Mouse (Mus musculus): ENCODE measurements around the gene Rab1a. TPM values are rescaled to one million over a fixed set of nuclear protein-coding genes. Genes with fewer than 3 reads are reported as not detected.

The Rab1a gene
- polyA plus RNA-seq, 1 experiment from 2014 or later: 762 TPM

GRCm38 (mm10) chr11:20243214-20243913, 42.1 kb downstream of the Rab1a start:
- no peak for ATAC-seq
- H3K36me3 ChIP-seq (ENCODE audit: control insufficient read depth, insufficient read depth): peaks cover 41% of the 10 kb centered on the region

GRCm38 (mm10) chr11:20244336-20245290, 43.4 kb downstream of the Rab1a start:
- 85% methylated on average over 16 of the region's 16 CpGs for WGBS
- no peak overlapping the region for H3K4me3 ChIP-seq (ENCODE audit: low read depth, low read length)
- H3K27ac ChIP-seq (ENCODE audit: low read depth, low read length): no peak overlapping the region

More at GRCm38 (mm10) chr11:20243214-20243913, 42.1 kb downstream of the Rab1a start:
- Histone ChIP-seq H3K4me3 (ENCODE audit: low read depth, low read length) (no peak overlapping the region), H3K4me1 (replicated peaks; ENCODE audit: control insufficient read depth, insufficient read depth, low read length) (0 out of 2 replicates have a peak, but pooled peaks cover 2% of the 10 kb centered on the region), H3K9me3 (ENCODE audit: control insufficient read depth) (no peaks in the 10 kb centered on the region), H3K4me2 (replicated peaks; ENCODE audit: low read depth) (no peak overlapping the region), H3K27me3 (replicated peaks; ENCODE audit: control insufficient read depth, insufficient read depth, low read length) (no peaks in the 10 kb centered on the region), H3K9ac (ENCODE audit: low read depth, low read length) (no peak overlapping the region), H3K27ac (ENCODE audit: low read depth, low read length) (no peak overlapping the region)
- TF ChIP-seq CTCF (IDR thresholded peaks at IDR 0.05; ENCODE audit: low read depth): peak; percentile 41; the same call in 1 of the 2 replicates
- 51% methylated on average over 9 of the region's 9 CpGs for WGBS

GRCm38 (mm10) chr11:20245316-20245715, 44.1 kb downstream of the Rab1a start:
- Histone ChIP-seq H3K4me3 (ENCODE audit: low read depth, low read length) (no peak overlapping the region), H3K27ac (ENCODE audit: low read depth, low read length) (no peak overlapping the region), H3K36me3 (ENCODE audit: control insufficient read depth, insufficient read depth) (peaks cover 21% of the 10 kb centered on the region), H3K4me2 (replicated peaks; ENCODE audit: low read depth) (no peak overlapping the region), H3K9ac (ENCODE audit: low read depth, low read length) (no peak overlapping the region), H3K9me3 (ENCODE audit: control insufficient read depth) (no peaks in the 10 kb centered on the region), H3K4me1 (replicated peaks; ENCODE audit: control insufficient read depth, insufficient read depth, low read length) (0 out of 2 replicates have a peak, but pooled peaks cover 2% of the 10 kb centered on the region), H3K27me3 (replicated peaks; ENCODE audit: control insufficient read depth, insufficient read depth, low read length) (no peaks in the 10 kb centered on the region)
- WGBS: 77% methylated on average over 6 of the region's 6 CpGs
- TF ChIP-seq CTCF (IDR thresholded peaks at IDR 0.05; ENCODE audit: low read depth): no peak
- ATAC-seq: no peak

More at GRCm38 (mm10) chr11:20244336-20245290, 43.4 kb downstream of the Rab1a start:
- Histone ChIP-seq H3K4me2 (replicated peaks; ENCODE audit: low read depth) (no peak overlapping the region), H3K36me3 (ENCODE audit: control insufficient read depth, insufficient read depth) (peaks cover 28% of the 10 kb centered on the region), H3K9ac (ENCODE audit: low read depth, low read length) (no peak overlapping the region), H3K9me3 (ENCODE audit: control insufficient read depth) (no peaks in the 10 kb centered on the region), H3K27me3 (replicated peaks; ENCODE audit: control insufficient read depth, insufficient read depth, low read length) (no peaks in the 10 kb centered on the region), H3K4me1 (replicated peaks; ENCODE audit: control insufficient read depth, insufficient read depth, low read length) (0 out of 2 replicates have a peak, but pooled peaks cover 2% of the 10 kb centered on the region)
- TF ChIP-seq CTCF (IDR thresholded peaks at IDR 0.05; ENCODE audit: low read depth): peak; percentile 47
- ATAC-seq: no peak

GRCm38 (mm10) chr11:20246616-20247015, 45.4 kb downstream of the Rab1a start:
- H3K27me3 ChIP-seq (replicated peaks; ENCODE audit: control insufficient read depth, insufficient read depth, low read length): no peaks in the 10 kb centered on the region
- H3K9ac ChIP-seq (ENCODE audit: low read depth, low read length): no peak overlapping the region
- H3K4me2 ChIP-seq (replicated peaks; ENCODE audit: low read depth): no peak overlapping the region
- 35% methylated on average over 1 of the region's 1 CpGs for WGBS
- 0 out of 2 replicates have a peak, but pooled peaks cover 2% of the 10 kb centered on the region for H3K4me1 ChIP-seq (replicated peaks; ENCODE audit: control insufficient read depth, insufficient read depth, low read length)
- H3K4me3 ChIP-seq (ENCODE audit: low read depth, low read length): no peak overlapping the region
- no peak for ATAC-seq
- H3K27ac ChIP-seq (ENCODE audit: low read depth, low read length): no peak overlapping the region
- TF ChIP-seq CTCF (IDR thresholded peaks at IDR 0.05; ENCODE audit: low read depth): no peak
- peaks cover 12% of the 10 kb centered on the region; the same call in 1 of the 2 replicates for H3K36me3 ChIP-seq (ENCODE audit: control insufficient read depth, insufficient read depth)
- H3K9me3 ChIP-seq (ENCODE audit: control insufficient read depth): no peaks in the 10 kb centered on the region

- Histone ChIP-seq H3K36me3 (ENCODE audit: control insufficient read depth, insufficient read depth) (peaks cover 8% of the 10 kb centered on the region; the same call in 1 of the 2 replicates), H3K27ac (ENCODE audit: low read depth, low read length) (no peak overlapping the region), H3K4me2 (replicated peaks; ENCODE audit: low read depth) (no peak overlapping the region), H3K4me3 (ENCODE audit: low read depth, low read length) (no peak overlapping the region), H3K9me3 (ENCODE audit: control insufficient read depth) (no peaks in the 10 kb centered on the region), H3K27me3 (replicated peaks; ENCODE audit: control insufficient read depth, insufficient read depth, low read length) (no peaks in the 10 kb centered on the region), H3K4me1 (replicated peaks; ENCODE audit: control insufficient read depth, insufficient read depth, low read length) (0 out of 2 replicates have a peak, but pooled peaks cover 2% of the 10 kb centered on the region), H3K9ac (ENCODE audit: low read depth, low read length) (no peak overlapping the region)
- no peak for TF ChIP-seq CTCF (IDR thresholded peaks at IDR 0.05; ENCODE audit: low read depth)
- 86% methylated on average over 8 of the region's 8 CpGs for WGBS
- ATAC-seq: no peak
Measured at GRCm38 (mm10) chr11:20247146-20247855, 46.1 kb downstream of the Rab1a start.
